Mouse (Mus musculus) small intestine, adult 2 months (tissue): ENCODE data around the gene Olfr1496. TPM values are rescaled to one million over a fixed set of nuclear protein-coding genes. Genes with fewer than 3 reads are reported as not detected.

ENCODE experiments used
- H3K27ac ChIP-seq: fragments of 200-500 bp; 2 replicates; pipeline ENCODE4 v1.5.1; 2012; ENCODE audit warnings: low read depth, low read length, control low read depth, inconsistent platforms; ENCODE audit not compliant: insufficient read depth
- H3K27me3 ChIP-seq: fragments of 200-500 bp; 2 replicates; pipeline ENCODE4 v1.6.1; 2012; ENCODE audit warnings: mild to moderate bottlenecking, moderate library complexity, low read length, inconsistent platforms; ENCODE audit not compliant: control insufficient read depth, insufficient read depth
- H3K36me3 ChIP-seq: fragments of 200-500 bp; 2 replicates; pipeline ENCODE4 v1.6.1; 2012; ENCODE audit warnings: mild to moderate bottlenecking, low read length, control low read depth, inconsistent platforms; ENCODE audit not compliant: control insufficient read depth, insufficient read depth
- H3K4me1 ChIP-seq: fragments of 200-500 bp; 2 replicates; pipeline ENCODE4 v1.6.1; 2012; ENCODE audit warnings: low read length, inconsistent platforms, mixed read lengths; ENCODE audit not compliant: control insufficient read depth, insufficient read depth, insufficient read length
- H3K4me3 ChIP-seq: fragments of 200-500 bp; 2 replicates; pipeline ENCODE4 v1.5.1; 2012; ENCODE audit warnings: low read depth, mild to moderate bottlenecking, control low read depth, inconsistent platforms, low read length, moderate library complexity
- CTCF ChIP-seq: fragments of 200-500 bp; IDR thresholded peaks from 2 replicates; pipeline ENCODE4 v1.5.1; 2012; ENCODE audit warnings: low read depth, mild to moderate bottlenecking, control low read depth, inconsistent platforms, low read length, moderate library complexity, mixed read lengths; ENCODE audit not compliant: insufficient replicate concordance, insufficient read length; ENCODE audit errors: extremely low read depth
- POLR2A ChIP-seq: fragments of 200-500 bp; IDR thresholded peaks from 2 replicates; pipeline ENCODE4 v1.6.1; 2012; ENCODE audit warnings: low read depth, mild to moderate bottlenecking, control low read depth, inconsistent platforms, low read length, moderate library complexity
- WGBS: fragments of 180-500 bp; shearing (Covaris S2); methylation state at CpG from one replicate; pipeline ENCODE4 v1.1.7; 2018; 5-methylcytosine and 5-hydroxymethylcytosine counted together
- polyA plus RNA-seq: library from polyadenylated mRNA; depleted of rRNA; stranded (reverse); fragments of >200 nt; gene quantifications from 2 replicates; pipeline ENCODE4 v1.2.3, GENCODE M21; 2012; rRNA removed

The Olfr1496 gene
- polyA plus RNA-seq, 1 experiment: not detected

- TF ChIP-seq CTCF: no peak
- TF ChIP-seq POLR2A: no peak
- H3K4me3 ChIP-seq: no peak overlapping the region
- no peaks in the 10 kb centered on the region for H3K27me3 ChIP-seq
- H3K36me3 ChIP-seq: no peaks in the 10 kb centered on the region
- no peak overlapping the region for H3K27ac ChIP-seq
- no peaks in the 10 kb centered on the region for H3K4me1 ChIP-seq
- 52% methylated on average over 2 of the region's 2 CpGs for WGBS
These were observed 35.1 kb downstream of the Olfr1496 start for GRCm38 (mm10) chr19:13812823-13813222.

- H3K27ac ChIP-seq: no peak overlapping the region
- no peaks in the 10 kb centered on the region for H3K4me1 ChIP-seq
These were observed 41.1 kb downstream of the Olfr1496 start for GRCm38 (mm10) chr19:13818827-13819226.

GRCm38 (mm10) chr19:13819347-13819746 lies 41.7 kb downstream of the Olfr1496 start, which contains the start of gene Olfr1499:
Gene Olfr1499 (minus strand): TSS chr19:13819447.
- H3K27ac ChIP-seq: no peak within 1 kb of the TSS

More at GRCm38 (mm10) chr19:13818827-13819226, 41.1 kb downstream of the Olfr1496 start:
- Histone ChIP-seq H3K27me3 (no peaks in the 10 kb centered on the region), H3K4me3 (no peak overlapping the region), H3K36me3 (no peaks in the 10 kb centered on the region)
- 29% methylated on average over 5 of the region's 5 CpGs for WGBS
- TF ChIP-seq POLR2A (no peak), CTCF (no peak)

GRCm38 (mm10) chr19:13820847-13821246 lies 43.2 kb downstream of the Olfr1496 start:
- no peak overlapping the region for H3K27ac ChIP-seq
- no peaks in the 10 kb centered on the region for H3K27me3 ChIP-seq
- no peak for TF ChIP-seq POLR2A
- TF ChIP-seq CTCF: no peak
- no peaks in the 10 kb centered on the region for H3K4me1 ChIP-seq
- 47% methylated on average over 5 of the region's 5 CpGs for WGBS
- H3K4me3 ChIP-seq: no peak overlapping the region
- H3K36me3 ChIP-seq: no peaks in the 10 kb centered on the region

More at GRCm38 (mm10) chr19:13819347-13819746, 41.7 kb downstream of the Olfr1496 start, which contains the start of gene Olfr1499:
- no peak within 1 kb of the TSS for H3K4me3 ChIP-seq
- H3K4me1 ChIP-seq: no peaks in the 10 kb centered on the region
- TF ChIP-seq CTCF (no peak), POLR2A (no peak)
- no peaks in the 10 kb centered on the region for H3K36me3 ChIP-seq
- H3K27me3 ChIP-seq: no peaks in the 10 kb centered on the region

- Histone ChIP-seq H3K36me3 (no peaks in the 10 kb centered on the region), H3K27ac (no peak overlapping the region), H3K4me1 (no peaks in the 10 kb centered on the region), H3K4me3 (no peak overlapping the region), H3K27me3 (no peaks in the 10 kb centered on the region)
- TF ChIP-seq POLR2A (no peak), CTCF (no peak)
- 71% methylated on average over 3 of the region's 3 CpGs for WGBS
These were observed 50.8 kb downstream of the Olfr1496 start for GRCm38 (mm10) chr19:13828447-13828846.

GRCm38 (mm10) chr19:13830388-13830787 lies 52.7 kb downstream of the Olfr1496 start, which contains the start of gene Olfr1500:
Gene Olfr1500 (minus strand): TSS chr19:13830488.
- Histone ChIP-seq H3K36me3 (no peaks in the 10 kb centered on the region), H3K4me1 (no peaks in the 10 kb centered on the region), H3K27ac (no peak within 1 kb of the TSS), H3K4me3 (no peak within 1 kb of the TSS), H3K27me3 (no peaks in the 10 kb centered on the region)
- no peak for TF ChIP-seq POLR2A
- no peak for TF ChIP-seq CTCF

Other genes with a start within 250 kb of the Olfr1496 start
- gene Olfr1480, start 250.0 kb upstream of the Olfr1496 start, polyA plus RNA-seq: not detected in 2 replicates
- not detected in 2 replicates for gene Olfr1484, start 194.4 kb upstream of the Olfr1496 start, polyA plus RNA-seq
- not detected in 2 replicates for gene Olfr1487, start 160.5 kb upstream of the Olfr1496 start, polyA plus RNA-seq
- gene Olfr1489, start 146.3 kb upstream of the Olfr1496 start, polyA plus RNA-seq: not detected in 2 replicates
- not detected in 2 replicates for gene Olfr1490, start 126.8 kb upstream of the Olfr1496 start, polyA plus RNA-seq
- not detected in 2 replicates for gene Olfr1491, start 80.6 kb upstream of the Olfr1496 start, polyA plus RNA-seq
- gene Olfr1493-ps1, start 54.6 kb upstream of the Olfr1496 start, polyA plus RNA-seq: not detected in 2 replicates
- not detected in 2 replicates for gene Olfr1494, start 38.1 kb upstream of the Olfr1496 start, polyA plus RNA-seq
- not detected in 2 replicates for gene Olfr1495, start 13.3 kb upstream of the Olfr1496 start, polyA plus RNA-seq
- gene Olfr1497, start 20.3 kb downstream of the Olfr1496 start, polyA plus RNA-seq: not detected in 2 replicates
- not detected in 2 replicates for gene Olfr1499, start 41.6 kb downstream of the Olfr1496 start, polyA plus RNA-seq
- gene Olfr1500, start 52.6 kb downstream of the Olfr1496 start, polyA plus RNA-seq: not detected in 2 replicates
- gene Olfr1501, start 72.8 kb downstream of the Olfr1496 start, polyA plus RNA-seq: not detected in 2 replicates
- not detected in 2 replicates for gene Olfr1502, start 83.9 kb downstream of the Olfr1496 start, polyA plus RNA-seq
- not detected in 2 replicates for gene Olfr1504, start 120.0 kb downstream of the Olfr1496 start, polyA plus RNA-seq
- gene Olfr1505, start 135.7 kb downstream of the Olfr1496 start, polyA plus RNA-seq: not detected in 2 replicates